Mouse (Mus musculus): Measurements from ENCODE around the gene Dpf3. TPM values are rescaled to one million over a fixed set of nuclear protein-coding genes. Genes with fewer than 3 reads are reported as not detected.

The Dpf3 gene
- total RNA-seq (2021): 10 to 100 TPM; 17.4 to 21.3 TPM

DNA sequence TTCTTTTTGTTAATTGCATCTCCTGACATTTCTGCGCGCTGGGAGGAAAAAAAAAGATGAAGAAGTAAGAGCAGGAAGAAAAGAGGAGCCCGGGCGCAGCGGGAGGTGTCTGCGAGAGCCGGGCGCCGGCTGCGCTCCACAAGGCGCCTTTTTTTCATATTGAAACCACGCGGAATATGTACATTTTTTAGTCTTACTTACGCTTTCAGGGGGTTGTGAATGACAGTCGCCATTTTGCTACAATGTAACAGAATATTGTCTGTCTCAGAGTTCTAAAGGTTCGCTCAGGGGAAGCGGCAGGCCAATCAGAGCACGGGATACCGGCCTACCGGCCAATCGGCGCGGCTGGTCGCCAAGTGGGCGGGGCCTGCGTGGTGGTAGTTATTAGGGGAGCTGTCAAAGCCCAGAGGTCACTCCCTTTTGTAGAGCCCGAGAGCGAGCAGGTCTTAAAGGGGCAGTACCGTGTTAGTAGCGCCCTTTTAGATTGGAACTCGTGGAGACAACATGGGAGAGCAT, at the start of gene Dpf3:
TSS of gene Dpf3 (minus strand) at position 241 of the 516 bp plus-strand sequence.
- DNase-seq (ENCODE audit: low spot score): peak; percentile 98
- intact Hi-C loops (cut with DNase I): loop anchor here (5.0 kb wide), 2 partner anchors 75 to 120 kb away; no protein-coding TSS in a partner anchor

GRCm38 (mm10) chr12:83536039-83536438, 48.5 kb upstream of the Dpf3 start:
- DNase-seq (ENCODE audit: low spot score): no peak
- intact Hi-C loops (cut with DNase I): no loop called here

- intact Hi-C loops (cut with DNase I): no loop called here
- no peak for DNase-seq (ENCODE audit: low spot score)
Measured at GRCm38 (mm10) chr12:83535428-83535827, 47.9 kb upstream of the Dpf3 start.

- DNase-seq (ENCODE audit: low spot score): no peak
- intact Hi-C loops (cut with DNase I): no loop called here
Measured at GRCm38 (mm10) chr12:83534190-83534589, 46.7 kb upstream of the Dpf3 start.

- no peak for DNase-seq (ENCODE audit: low spot score)
Measured at GRCm38 (mm10) chr12:83532966-83533365, 45.5 kb upstream of the Dpf3 start.

DNA sequence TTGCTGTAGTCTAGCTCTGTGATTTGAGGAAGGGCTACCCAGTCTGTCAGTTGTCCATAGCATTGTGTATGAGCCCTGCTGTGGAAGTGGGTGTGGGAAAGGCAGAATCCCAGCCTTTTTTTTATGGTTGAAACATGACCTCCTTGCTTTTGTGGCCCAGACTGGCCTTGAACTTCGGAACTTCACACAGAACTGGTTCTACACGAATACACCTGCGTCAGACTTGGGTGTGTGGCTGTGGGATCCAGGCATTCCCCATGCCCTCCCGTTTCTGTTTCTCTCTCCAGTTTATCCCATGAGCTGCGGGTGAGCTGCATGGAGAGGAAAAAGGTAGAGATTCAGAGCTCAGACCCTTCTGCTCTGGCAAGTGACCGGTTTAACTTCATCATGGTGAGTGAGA, 44.5 kb upstream of the Dpf3 start:
- intact Hi-C loops (cut with DNase I): no loop called here
- no peak for DNase-seq (ENCODE audit: low spot score)

More at GRCm38 (mm10) chr12:83532966-83533365, 45.5 kb upstream of the Dpf3 start:
- intact Hi-C loops (cut with DNase I): no loop called here

DNA sequence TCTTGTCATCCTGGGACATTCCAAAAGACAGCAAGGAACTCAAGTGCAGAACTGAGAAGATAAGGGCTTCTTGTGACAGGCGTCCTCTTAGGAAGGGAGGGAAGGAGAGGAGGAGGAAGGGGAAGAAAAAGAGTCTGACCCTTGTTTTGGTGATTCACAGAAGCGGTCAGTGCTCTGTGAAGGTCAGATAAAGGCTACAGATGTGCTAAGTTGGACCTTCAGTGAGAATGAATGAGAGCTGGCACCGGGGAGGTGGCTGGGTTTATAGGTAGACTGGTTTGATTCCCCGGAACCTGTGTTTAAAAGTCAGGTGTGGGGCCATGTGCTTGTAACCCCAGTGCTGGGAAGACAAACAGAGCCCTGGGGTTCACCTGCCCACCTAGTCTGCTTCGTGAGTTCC, 41.1 kb upstream of the Dpf3 start:
- no peak for DNase-seq (ENCODE audit: low spot score)
- intact Hi-C loops (cut with DNase I): no loop called here

GRCm38 (mm10) chr12:83527816-83528215, 40.3 kb upstream of the Dpf3 start:
- intact Hi-C loops (cut with DNase I): no loop called here
- no peak for DNase-seq (ENCODE audit: low spot score)

GRCm38 (mm10) chr12:83525822-83526544, 38.5 kb upstream of the Dpf3 start:
- DNase-seq (ENCODE audit: low spot score): no peak
- intact Hi-C loops (cut with DNase I): no loop called here

DNA sequence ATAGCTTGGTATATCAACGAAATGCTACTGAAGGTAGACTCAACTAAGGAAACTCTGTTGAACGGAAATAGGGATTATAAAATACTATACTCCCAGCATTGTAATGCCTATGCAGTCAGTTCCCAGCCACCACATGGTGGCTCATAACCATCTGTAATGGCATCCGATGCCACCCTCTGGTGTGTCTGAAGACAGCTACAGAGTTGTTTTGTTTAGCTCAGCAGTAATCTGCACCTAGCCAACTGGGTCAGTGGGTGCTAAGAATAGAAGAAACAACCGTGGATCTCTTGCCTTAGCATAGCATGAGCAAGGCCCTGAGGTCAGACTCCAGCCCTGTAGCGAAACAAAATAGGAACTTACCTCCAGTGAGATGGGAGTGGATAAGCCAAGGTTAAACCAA, 36.8 kb upstream of the Dpf3 start:
- DNase-seq (ENCODE audit: low spot score): no peak

DNA sequence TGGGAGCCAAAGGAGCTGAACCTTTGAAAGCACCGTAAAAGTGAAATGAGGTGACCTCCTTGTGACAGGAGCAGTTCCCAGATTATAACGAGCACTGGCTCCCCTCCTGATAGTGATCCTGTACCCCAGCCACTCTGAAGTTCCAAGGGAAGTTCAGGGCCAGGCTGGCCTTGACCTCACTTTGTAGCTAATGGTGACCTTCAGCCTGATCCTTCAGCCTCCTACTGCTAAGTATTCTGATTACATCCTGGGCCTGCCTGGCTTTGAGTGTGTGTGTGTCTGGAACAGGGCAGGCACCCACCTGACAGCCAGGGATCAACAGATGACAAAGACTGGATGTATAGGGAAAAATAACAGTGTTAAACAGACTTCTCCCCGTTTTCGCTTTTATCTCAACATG, 36.4 kb upstream of the Dpf3 start:
- no peak for DNase-seq (ENCODE audit: low spot score)
- intact Hi-C loops (cut with DNase I): no loop called here

More for the DNA sequence above, 36.8 kb upstream of the Dpf3 start:
- intact Hi-C loops (cut with DNase I): no loop called here

DNA sequence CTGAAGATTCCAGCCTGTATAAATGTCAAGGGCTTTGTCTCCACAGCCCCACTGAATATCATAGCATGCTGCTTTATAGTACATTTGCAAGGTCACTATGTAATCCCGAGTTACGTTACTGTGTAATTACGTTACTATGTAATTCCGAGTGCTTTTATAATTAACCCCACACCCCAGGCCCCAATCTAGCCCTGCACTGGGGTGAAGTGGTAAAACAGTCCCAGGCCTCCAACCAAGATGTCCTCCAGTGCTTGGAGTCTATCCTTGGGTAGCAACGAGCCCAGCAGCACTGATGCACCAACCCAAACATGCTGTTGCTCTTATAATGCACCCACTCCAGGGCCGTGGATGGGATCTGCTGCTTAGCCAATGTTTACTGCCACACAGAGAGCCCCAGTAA, 35.5 kb upstream of the Dpf3 start:
- intact Hi-C loops (cut with DNase I): no loop called here
- DNase-seq (ENCODE audit: low spot score): no peak

DNA sequence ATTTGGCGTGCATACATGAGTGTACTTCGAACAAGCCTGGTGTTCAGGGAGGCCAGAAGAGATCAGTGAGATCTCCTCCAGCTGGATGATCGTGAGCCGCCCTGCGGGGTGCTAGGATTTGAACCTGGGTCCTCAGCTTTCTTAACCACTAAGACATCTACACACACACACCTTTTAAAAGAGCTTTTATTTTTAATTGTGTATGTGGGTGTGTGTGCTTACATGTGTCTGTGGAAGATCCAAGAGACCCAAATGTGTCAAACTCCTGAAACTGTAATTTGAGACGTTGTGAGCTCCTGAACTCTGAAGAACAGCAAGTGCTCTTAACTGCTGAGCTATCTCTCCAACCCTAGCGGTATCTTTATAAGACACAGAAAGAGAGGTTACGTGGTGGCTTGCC, 33.6 kb upstream of the Dpf3 start:
- intact Hi-C loops (cut with DNase I): no loop called here
- no peak for DNase-seq (ENCODE audit: low spot score)

DNA sequence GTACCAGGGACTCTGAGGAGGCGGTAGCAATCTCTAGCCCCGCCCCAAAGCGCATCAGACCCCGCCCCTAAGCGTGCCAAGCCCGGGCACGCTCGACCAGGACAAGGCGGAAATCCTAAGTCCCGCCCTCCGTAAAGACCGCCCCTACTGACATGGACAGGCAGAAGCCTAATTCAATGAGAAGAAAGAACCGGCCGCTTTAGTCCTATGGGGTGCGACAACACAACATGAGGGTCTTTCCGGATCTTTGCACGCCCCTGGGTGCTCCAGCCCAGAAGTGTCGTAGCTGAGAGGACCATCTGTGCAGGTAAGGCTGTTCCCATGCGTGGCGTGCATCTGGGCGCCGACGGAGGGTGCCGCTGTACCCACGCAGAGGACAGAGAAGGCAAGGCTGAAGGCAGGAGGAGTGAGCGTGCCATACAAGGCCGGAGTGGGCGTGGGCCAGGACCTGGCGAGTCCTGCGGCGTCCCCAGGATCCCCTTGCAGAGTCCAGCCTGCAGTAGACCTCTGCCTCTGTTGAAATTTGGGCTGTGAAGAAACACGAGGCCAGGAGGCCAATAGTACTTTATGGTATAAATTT, 32.9 kb upstream of the Dpf3 start, which contains the start of gene Dcaf4:
TSS of gene Dcaf4 (plus strand) at position 156 of the 580 bp plus-strand sequence.
- intact Hi-C loops (cut with DNase I): no loop called here

GRCm38 (mm10) chr12:83517580-83517979, 30.1 kb upstream of the Dpf3 start:
- intact Hi-C loops (cut with DNase I): no loop called here
- no peak for DNase-seq (ENCODE audit: low spot score)

More for the DNA sequence above, 32.9 kb upstream of the Dpf3 start, which contains the start of gene Dcaf4:
- DNase-seq (ENCODE audit: low spot score): peak; percentile 91

GRCm38 (mm10) chr12:83514216-83514615, 26.7 kb upstream of the Dpf3 start:
- DNase-seq (ENCODE audit: low spot score): no peak
- intact Hi-C loops (cut with DNase I): no loop called here

DNA sequence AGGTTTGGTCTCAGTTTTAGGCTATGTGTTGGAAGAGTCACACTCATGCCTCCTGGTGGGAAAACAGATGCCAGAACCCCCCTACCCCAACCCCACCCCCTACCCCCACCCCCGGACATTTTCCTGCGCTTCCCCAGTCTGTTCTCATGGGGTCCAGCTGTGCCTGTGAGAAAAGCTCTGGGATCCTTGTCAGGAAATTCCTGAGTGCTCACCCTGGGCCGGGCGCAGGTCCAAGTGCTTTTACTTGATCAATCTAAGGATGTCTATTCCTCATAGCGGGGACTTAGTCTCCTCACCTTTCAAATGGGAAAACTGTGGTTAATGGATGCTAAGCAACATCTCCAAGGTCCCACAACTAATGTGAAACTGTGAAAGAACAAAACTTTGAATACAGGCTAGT, 25.7 kb upstream of the Dpf3 start:
- intact Hi-C loops (cut with DNase I): no loop called here
- DNase-seq (ENCODE audit: low spot score): no peak

GRCm38 (mm10) chr12:83512783-83513182, 25.3 kb upstream of the Dpf3 start:
- intact Hi-C loops (cut with DNase I): no loop called here
- no peak for DNase-seq (ENCODE audit: low spot score)

GRCm38 (mm10) chr12:83510586-83510985, 23.1 kb upstream of the Dpf3 start:
- DNase-seq (ENCODE audit: low spot score): no peak
- intact Hi-C loops (cut with DNase I): no loop called here

DNA sequence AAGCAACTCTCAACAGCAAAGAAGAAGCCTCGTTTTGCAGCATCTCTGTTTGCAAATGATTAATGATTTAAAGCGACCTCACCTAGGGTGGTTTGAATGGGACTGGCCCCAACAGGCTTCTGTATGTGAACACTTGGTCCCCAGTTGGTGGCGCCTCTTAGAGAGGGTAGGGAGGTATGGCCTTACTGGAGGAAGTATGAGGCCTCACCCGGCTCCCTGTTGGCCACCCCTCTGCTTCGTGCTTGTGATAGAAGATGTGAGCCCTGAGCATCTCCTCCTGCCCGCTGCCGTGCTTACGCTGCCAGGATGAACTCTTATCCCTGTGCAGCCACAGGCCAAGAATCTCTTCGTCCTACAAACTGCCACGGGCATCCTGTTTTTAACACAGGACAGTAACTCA, 19.0 kb upstream of the Dpf3 start:
- no peak for DNase-seq (ENCODE audit: low spot score)
- intact Hi-C loops (cut with DNase I): no loop called here

GRCm38 (mm10) chr12:83502190-83502589, 14.7 kb upstream of the Dpf3 start:
- no peak for DNase-seq (ENCODE audit: low spot score)
- intact Hi-C loops (cut with DNase I): loop anchor here (1.0 to 5.0 kb wide), 2 partner anchors 290 to 388 kb away; no protein-coding TSS in a partner anchor

Data from heart, postnatal 25 days (tissue).